In the genomic region with DNA sequence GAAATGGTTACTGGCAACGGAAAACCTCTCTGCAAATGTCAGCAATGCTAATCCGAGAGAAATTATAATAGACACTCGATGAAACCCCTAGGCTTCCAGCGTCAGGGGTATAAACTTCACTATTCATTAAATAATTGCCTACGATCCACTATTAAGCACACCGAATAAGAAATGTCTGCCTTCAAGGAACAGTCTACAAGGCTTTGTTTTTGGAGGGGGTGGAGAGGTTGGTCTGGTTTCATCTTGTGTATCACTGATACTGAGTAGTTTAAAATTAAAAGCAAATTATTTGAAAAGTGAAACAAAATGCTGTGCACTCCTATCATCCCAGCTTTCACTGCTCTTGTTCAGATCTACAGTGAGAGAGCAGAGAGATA, we compare ENCODE assay signal across 8 mouse cellular contexts. TPM values are rescaled to one million over a fixed set of nuclear protein-coding genes. Genes with fewer than 3 reads are reported as not detected.
DNase-seq lines count a peak whose midpoint lies in the region; ATAC-seq and TF ChIP-seq lines count a peak whose summit lies in the region.

No protein-coding gene starts in this region.

- no peak for DNase-seq in lung, embryonic 14.5 days
- no peak for DNase-seq in lung, postnatal 4 days
- DNase-seq in limb, embryonic 14.5 days (ENCODE audit: low spot score): no peak
- DNase-seq in cerebellum, adult 11 months: no peak
- DNase-seq in right cerebral cortex, postnatal 25 days: no peak
- DNase-seq in urinary bladder, postnatal 36 days (ENCODE audit: low spot score in 2 of 2): no peak

- no peak for TF ChIP-seq POLR2A in limb, embryonic 14.5 days (IDR thresholded peaks at IDR 0.05; ENCODE audit: borderline replicate concordance, extremely low read depth, insufficient read depth, insufficient read length)
- no peak for TF ChIP-seq POLR2A in small intestine, adult 2 months (IDR thresholded peaks at IDR 0.05; ENCODE audit: low read depth, low read length)

- TF ChIP-seq CTCF in lung, embryonic 14.5 days (IDR thresholded peaks at IDR 0.05; ENCODE audit: low read depth): no peak
- no peak for TF ChIP-seq CTCF in small intestine, adult 2 months (IDR thresholded peaks at IDR 0.05; ENCODE audit: extremely low read depth, insufficient read length, insufficient replicate concordance, low read depth, low read length)

- H3K4me2 ChIP-seq in lung, embryonic 14.5 days: peak overlapping the region; percentile 75
- peak overlapping the region; percentile 52 for H3K4me2 ChIP-seq in limb, embryonic 14.5 days (replicated peaks; ENCODE audit: low read depth, low read length, severe bottlenecking)

- no peaks in the 10 kb centered on the region for H3K27me3 ChIP-seq in lung, embryonic 14.5 days (ENCODE audit: insufficient read depth, low read length)
- no peaks in the 10 kb centered on the region for H3K27me3 ChIP-seq in limb, embryonic 14.5 days (ENCODE audit: control insufficient read depth, insufficient read depth, low read length)
- no peaks in the 10 kb centered on the region for H3K27me3 ChIP-seq in small intestine, adult 2 months (ENCODE audit: control insufficient read depth, insufficient read depth, low read length)

- no peaks in the 10 kb centered on the region for H3K36me3 ChIP-seq in lung, embryonic 14.5 days (ENCODE audit: insufficient read depth)
- H3K36me3 ChIP-seq in limb, embryonic 14.5 days (ENCODE audit: control insufficient read depth, insufficient read depth, low read length): no peaks in the 10 kb centered on the region
- no peaks in the 10 kb centered on the region for H3K36me3 ChIP-seq in small intestine, adult 2 months (ENCODE audit: control insufficient read depth, insufficient read depth, low read length)

- peak overlapping the region; percentile 97 for H3K27ac ChIP-seq in lung, embryonic 14.5 days (ENCODE audit: low read depth)
- no peak overlapping the region; the same call in 1 of the 2 replicates for H3K27ac ChIP-seq in limb, embryonic 14.5 days (replicated peaks; ENCODE audit: low read depth, low read length)
- no peak overlapping the region for H3K27ac ChIP-seq in small intestine, adult 2 months (ENCODE audit: insufficient read depth, low read depth, low read length)

- H3K9ac ChIP-seq in lung, embryonic 14.5 days: 0 out of 2 replicates have a peak overlapping the region, but pooled peaks have one; percentile 10
- H3K9ac ChIP-seq in limb, embryonic 14.5 days (ENCODE audit: low read depth, low read length, severe bottlenecking): 0 out of 2 replicates have a peak overlapping the region, but pooled peaks have one; percentile 88

- peaks cover 10% of the 10 kb centered on the region; the same call in 1 of the 2 replicates for H3K4me1 ChIP-seq in lung, embryonic 14.5 days (ENCODE audit: insufficient read depth)
- peaks cover 18% of the 10 kb centered on the region for H3K4me1 ChIP-seq in limb, embryonic 14.5 days (ENCODE audit: control insufficient read depth, insufficient read depth, low read length)
- peaks cover 4% of the 10 kb centered on the region for H3K4me1 ChIP-seq in small intestine, adult 2 months (ENCODE audit: control insufficient read depth, insufficient read depth, insufficient read length, low read length)

- WGBS in lung, embryonic 14.5 days: 3% methylated on average over 6 of the region's 6 CpGs
- 7% methylated on average over 6 of the region's 6 CpGs for WGBS in limb, embryonic 14.5 days
- WGBS in small intestine, adult 2 months: 3% methylated on average over 6 of the region's 6 CpGs

- H3K9me3 ChIP-seq in lung, embryonic 14.5 days (ENCODE audit: low read depth, low read length): no peaks in the 10 kb centered on the region
- H3K9me3 ChIP-seq in limb, embryonic 14.5 days (ENCODE audit: control insufficient read depth, low read length): no peaks in the 10 kb centered on the region

- peak; percentile 63 for ATAC-seq in lung, embryonic 14.5 days (ENCODE audit: insufficient read depth)
- ATAC-seq in erythroid progenitor cell, adult 5-6 weeks (replicated peaks; ENCODE audit: low FRiP score, poor library complexity, severe bottlenecking): peak; percentile 55
- ATAC-seq in limb, embryonic 14.5 days (ENCODE audit: low FRiP score, low read depth): peak; percentile 48

- peak overlapping the region; percentile 80 for H3K4me3 ChIP-seq in lung, embryonic 14.5 days (ENCODE audit: low read depth, low read length)
- peak overlapping the region; percentile 74 for H3K4me3 ChIP-seq in limb, embryonic 14.5 days (replicated peaks; ENCODE audit: low read length)
- H3K4me3 ChIP-seq in small intestine, adult 2 months (ENCODE audit: low read depth, low read length): peak overlapping the region; percentile 84

RNA-seq across cellular contexts. Expression of gene 4921524J17Rik, which starts 0.4 kb away (rescaled TPM):
- polyA plus RNA-seq in lung, embryonic 14.5 days (2014; fragmentation: Nextera tagmentation; extraction: Ambion mirVana): 35.0 and 40.0 TPM in 2 replicates
- 10.5 and 21.8 TPM in 2 replicates for total RNA-seq in erythroid progenitor cell, adult 5-6 weeks (2015; ENCODE audit: low replicate concordance)
- 5.3 and 11.7 TPM in 2 replicates for total RNA-seq in erythroid progenitor cell, adult 5-6 weeks (2017; ENCODE audit: low replicate concordance)
- polyA plus RNA-seq in limb, embryonic 14.5 days (2012; rRNA removed): 16.3 and 24.9 TPM in 2 replicates
- polyA plus RNA-seq in limb, embryonic 14.5 days (2014; fragmentation: Nextera tagmentation; extraction: Ambion mirVana): 46.5 and 51.2 TPM in 2 replicates
- 0.72 and 1.3 TPM in 2 replicates for polyA plus RNA-seq in small intestine, adult 2 months (2012; rRNA removed)

RNA-seq across cellular contexts. Expression of gene Mylk3, which starts 46.9 kb away (rescaled TPM):
- 0.82 and 2.8 TPM in 2 replicates for polyA plus RNA-seq in lung, embryonic 14.5 days (2014; fragmentation: Nextera tagmentation; extraction: Ambion mirVana)
- 38.2 and 58.7 TPM in 2 replicates for total RNA-seq in erythroid progenitor cell, adult 5-6 weeks (2015; ENCODE audit: low replicate concordance)
- 150 and 159 TPM in 2 replicates for total RNA-seq in erythroid progenitor cell, adult 5-6 weeks (2017; ENCODE audit: low replicate concordance)
- polyA plus RNA-seq in limb, embryonic 14.5 days (2012; rRNA removed): 0.53 and 0.91 TPM in 2 replicates
- polyA plus RNA-seq in limb, embryonic 14.5 days (2014; fragmentation: Nextera tagmentation; extraction: Ambion mirVana): 1.2 and 1.4 TPM in 2 replicates
- 0.05 TPM in 1 of 2 replicates, not detected in the other for polyA plus RNA-seq in small intestine, adult 2 months (2012; rRNA removed)

RNA-seq across cellular contexts. Expression of gene Gpt2, which starts 59.4 kb away (rescaled TPM):
- polyA plus RNA-seq in lung, embryonic 14.5 days (2014; fragmentation: Nextera tagmentation; extraction: Ambion mirVana): 22.4 and 24.5 TPM in 2 replicates
- total RNA-seq in erythroid progenitor cell, adult 5-6 weeks (2015; ENCODE audit: low replicate concordance): not detected in 2 replicates
- 0.64 TPM in 1 of 2 replicates, not detected in the other for total RNA-seq in erythroid progenitor cell, adult 5-6 weeks (2017; ENCODE audit: low replicate concordance)
- 24.6 and 26.7 TPM in 2 replicates for polyA plus RNA-seq in limb, embryonic 14.5 days (2012; rRNA removed)
- polyA plus RNA-seq in limb, embryonic 14.5 days (2014; fragmentation: Nextera tagmentation; extraction: Ambion mirVana): 36.2 and 40.2 TPM in 2 replicates
- 11.3 and 15.0 TPM in 2 replicates for polyA plus RNA-seq in small intestine, adult 2 months (2012; rRNA removed)
